Mouse (Mus musculus) lung, adult 2 months (tissue): ENCODE measurements at regions not wholly inside any gene's neighbourhood (a gene's known extent, or its start where the extent isn't known, plus 50 kb on each side); places are given as distances from the start of the nearest gene placed in this dataset.

Source experiments
- DNase-seq: peaks from one replicate; pipeline ENCODE4 v3.0.0; 2022
- H3K4me1 ChIP-seq: fragments of 200-500 bp; 2 replicates; pipeline ENCODE4 v1.6.1; 2011; ENCODE audit warnings: low read length; ENCODE audit not compliant: control insufficient read depth, insufficient read depth
- H3K4me3 ChIP-seq: fragments of 200-500 bp; replicated peaks from 2 replicates; pipeline ENCODE3; 2011; ENCODE audit warnings: low read depth, mild to moderate bottlenecking, control low read depth, low read length; ENCODE audit errors: extremely low read depth
- CTCF ChIP-seq: fragments of 200-500 bp; IDR thresholded peaks from 2 replicates; pipeline ENCODE4 v1.5.1; 2011; ENCODE audit warnings: mild to moderate bottlenecking, low read length, control low read depth; ENCODE audit not compliant: insufficient read depth
- POLR2A ChIP-seq: fragments of 200-500 bp; IDR thresholded peaks from 2 replicates; pipeline ENCODE4 v1.6.1; 2011; ENCODE audit warnings: low read depth, mild to moderate bottlenecking, control low read depth, low read length, borderline replicate concordance; ENCODE audit errors: extremely low read depth
- WGBS: fragments of 180-500 bp; shearing (Covaris S2); methylation state at CpG from one replicate; pipeline ENCODE4 v1.1.7; 2018; 5-methylcytosine and 5-hydroxymethylcytosine counted together

DNA sequence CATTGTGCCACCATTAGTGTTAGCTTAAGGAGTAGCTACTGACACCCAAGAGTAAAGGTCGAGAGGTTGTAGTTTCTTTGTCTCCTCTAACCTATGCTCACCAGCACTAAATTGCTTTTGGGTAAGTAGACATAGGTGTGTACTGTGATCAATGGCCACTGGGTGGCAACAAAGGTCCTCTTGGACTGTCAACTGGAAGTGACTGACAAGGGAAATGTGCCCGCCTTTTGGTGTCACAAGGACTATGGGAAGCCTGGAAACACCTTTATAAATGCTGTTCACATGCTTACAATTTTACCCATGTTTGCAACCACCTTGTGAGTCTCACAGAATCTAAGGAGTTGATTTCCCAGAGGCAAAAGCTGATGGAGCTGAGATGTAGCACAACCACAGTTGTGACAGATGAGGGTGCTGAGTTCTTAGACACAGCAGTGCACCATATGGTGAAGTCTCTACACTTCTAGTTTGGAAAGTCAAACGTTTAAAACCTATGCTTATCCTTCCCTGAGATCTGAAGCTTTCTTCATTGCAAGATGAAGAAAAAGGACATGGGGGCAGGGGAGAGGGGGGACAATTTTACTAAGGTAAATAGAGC lies 303.2 kb upstream of the Camk1g start:
- WGBS, result 22% methylated on average over 3 of the region's 3 CpGs
- H3K4me1 ChIP-seq, result no peaks in the 10 kb centered on the region

DNA sequence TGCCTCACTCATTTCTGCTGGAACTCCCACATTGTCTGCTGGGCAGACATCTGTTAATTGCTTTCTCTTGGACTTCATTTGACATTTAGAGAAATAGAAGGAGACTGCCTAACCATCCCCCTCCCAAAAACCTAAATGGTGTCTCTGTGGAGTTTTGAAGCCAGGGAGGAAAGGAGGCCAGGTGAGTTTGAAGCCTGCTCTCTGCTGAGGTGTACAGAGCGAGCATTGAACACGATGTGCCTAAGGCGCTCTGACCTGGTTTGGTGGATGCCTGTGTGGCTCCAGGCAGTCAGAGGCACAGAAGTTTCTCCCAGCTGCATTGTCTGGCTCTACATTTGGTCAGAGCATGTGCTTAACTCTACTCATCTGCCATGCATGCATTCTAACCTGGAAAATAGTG lies 302.6 kb upstream of the Camk1g start:
- DNase-seq, result no peak
- H3K4me1 ChIP-seq, result no peaks in the 10 kb centered on the region
- WGBS, result 75% methylated on average over 3 of the region's 3 CpGs
- TF ChIP-seq POLR2A, result no peak
- H3K4me3 ChIP-seq, result no peak overlapping the region

More for the DNA sequence above, 303.2 kb upstream of the Camk1g start:
- TF ChIP-seq CTCF (no peak), POLR2A (no peak)
- no peak overlapping the region for H3K4me3 ChIP-seq
- peak; percentile 5 for DNase-seq

DNA sequence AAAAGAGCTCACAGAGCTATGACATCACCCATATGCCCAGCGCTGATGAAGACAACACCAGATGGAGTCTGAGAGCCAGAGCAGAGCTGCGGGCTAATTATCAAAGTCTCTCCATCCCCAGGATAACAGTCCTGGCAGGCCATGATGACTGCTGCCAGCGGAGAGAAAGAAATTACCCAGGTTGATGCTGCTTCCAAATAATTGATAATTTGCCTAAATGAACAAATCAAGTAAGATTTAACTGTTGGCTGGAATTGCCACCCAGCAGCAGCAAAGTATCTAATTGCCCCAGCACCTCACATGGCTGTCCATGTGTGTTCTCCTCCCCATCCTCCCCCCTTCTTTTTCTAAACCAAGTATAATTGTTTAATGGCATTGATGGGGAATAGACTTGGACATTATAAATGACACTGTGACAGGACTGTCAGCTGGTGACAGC lies 301.7 kb upstream of the Camk1g start:
- Histone ChIP-seq H3K4me1 (no peaks in the 10 kb centered on the region), H3K4me3 (no peak overlapping the region)
- no peak for DNase-seq
- TF ChIP-seq POLR2A (no peak), CTCF (no peak)
- 74% methylated on average over 3 of the region's 3 CpGs for WGBS

DNA sequence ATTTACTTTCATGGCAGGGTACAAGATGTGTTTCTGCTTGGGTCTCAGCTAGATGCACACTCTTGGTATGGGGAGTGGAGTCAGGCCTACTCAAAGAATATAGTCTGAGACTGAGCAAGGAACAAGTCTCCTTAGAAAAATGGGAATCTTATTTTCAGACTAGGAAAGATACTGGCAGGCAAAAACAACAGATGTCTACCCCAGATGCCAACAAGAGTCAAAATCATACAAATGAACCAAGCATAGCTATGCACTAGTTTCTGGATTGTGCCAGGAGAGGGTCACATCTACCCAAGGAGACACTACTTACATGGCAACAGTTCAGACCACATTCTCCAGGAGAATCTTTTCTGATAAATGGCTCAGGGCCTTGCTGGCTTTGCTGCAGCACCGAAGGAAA lies 300.9 kb upstream of the Camk1g start:
- TF ChIP-seq CTCF, result no peak
- Histone ChIP-seq H3K4me3 (no peak overlapping the region), H3K4me1 (no peaks in the 10 kb centered on the region)
- 76% methylated on average over 1 of the region's 1 CpGs for WGBS
- no peak for DNase-seq

DNA sequence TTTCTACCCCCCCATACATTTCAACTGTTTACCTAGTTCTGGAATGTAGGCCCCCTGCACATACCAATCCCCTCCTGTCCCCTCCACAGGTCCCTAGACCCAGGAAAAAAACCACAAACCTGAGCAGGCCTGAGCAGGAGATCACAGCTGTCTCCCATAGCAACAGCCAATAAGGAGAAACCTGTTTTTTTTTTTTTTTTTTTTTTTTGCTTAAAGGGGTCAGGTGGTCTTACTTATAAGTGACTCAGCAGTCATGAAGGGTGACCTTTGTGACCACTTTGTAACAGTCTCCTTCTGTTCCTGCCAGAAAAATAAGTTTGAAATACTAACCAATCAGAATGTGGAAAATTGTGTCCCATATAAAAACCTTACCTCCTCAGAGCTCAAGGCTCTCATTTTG lies 299.9 kb upstream of the Camk1g start:
- TF ChIP-seq POLR2A (no peak), CTCF (no peak)
- DNase-seq, result no peak
- Histone ChIP-seq H3K4me3 (no peak overlapping the region), H3K4me1 (no peaks in the 10 kb centered on the region)

DNA sequence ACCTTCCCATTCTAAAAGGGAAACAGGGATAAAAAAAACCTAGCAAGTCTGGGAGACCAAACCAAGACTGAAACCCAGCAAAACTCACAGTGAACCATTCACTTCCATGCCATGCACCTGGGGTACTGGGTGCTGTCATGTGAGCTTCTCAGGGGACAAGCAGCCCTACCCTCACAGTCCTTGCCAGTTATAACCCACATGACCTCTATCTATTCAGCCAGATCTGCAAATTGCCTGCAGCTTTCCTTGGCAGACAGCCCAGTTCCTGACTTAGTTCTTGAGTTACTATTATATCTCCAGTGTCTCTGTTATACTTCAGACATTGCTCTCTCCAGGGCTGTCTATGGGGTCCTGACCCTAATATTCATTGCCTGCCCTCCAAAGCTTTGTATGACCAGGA lies 298.7 kb upstream of the Camk1g start:
- H3K4me1 ChIP-seq, result no peaks in the 10 kb centered on the region
- H3K4me3 ChIP-seq, result no peak overlapping the region
- no peak for DNase-seq
- TF ChIP-seq POLR2A (no peak), CTCF (no peak)

DNA sequence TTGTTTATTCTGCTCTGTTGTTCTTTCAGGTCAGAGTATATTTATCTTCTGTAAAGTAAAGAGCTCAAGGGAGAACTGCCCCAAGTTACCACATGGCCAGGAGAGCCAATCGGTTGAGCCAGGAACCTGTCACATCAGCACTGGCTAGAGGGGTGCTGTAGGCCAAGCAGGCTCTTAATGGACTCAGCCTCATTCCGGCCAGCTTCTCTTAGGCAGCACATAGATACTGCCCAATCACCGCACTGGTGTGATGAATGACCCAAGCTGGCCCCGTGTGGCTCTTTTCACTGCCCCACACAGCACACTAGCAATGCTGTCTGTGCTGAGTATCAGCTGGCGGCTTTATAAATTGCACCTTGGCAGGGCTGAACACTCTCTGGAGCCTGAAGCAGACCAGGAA lies 295.8 kb upstream of the Camk1g start:
- no peaks in the 10 kb centered on the region for H3K4me1 ChIP-seq
- DNase-seq, result no peak
- 48% methylated on average over 5 of the region's 5 CpGs for WGBS
- TF ChIP-seq CTCF, result no peak
- no peak for TF ChIP-seq POLR2A
- H3K4me3 ChIP-seq, result no peak overlapping the region

DNA sequence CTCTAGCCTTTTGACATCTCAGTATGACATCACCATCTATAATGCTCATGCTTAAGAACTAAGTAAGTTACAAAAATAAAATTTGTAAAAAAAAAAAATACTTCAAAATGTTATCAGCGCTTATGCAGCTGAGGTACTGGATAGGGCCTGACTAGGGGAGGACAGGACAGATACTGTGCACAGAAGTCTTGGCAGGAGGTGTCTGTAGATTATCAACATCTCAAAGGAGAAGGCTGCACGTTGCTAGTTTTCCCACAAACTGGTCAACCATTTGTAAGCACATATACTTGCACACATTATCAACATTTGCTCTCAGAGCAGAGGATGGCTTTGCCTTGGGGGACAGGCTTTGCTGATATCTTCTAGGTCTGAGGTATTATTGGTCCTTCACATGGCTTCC lies 294.5 kb upstream of the Camk1g start:
- WGBS, result 81% methylated on average over 2 of the region's 2 CpGs
- Histone ChIP-seq H3K4me1 (no peaks in the 10 kb centered on the region), H3K4me3 (no peak overlapping the region)
- no peak for DNase-seq
- TF ChIP-seq CTCF (no peak), POLR2A (no peak)

DNA sequence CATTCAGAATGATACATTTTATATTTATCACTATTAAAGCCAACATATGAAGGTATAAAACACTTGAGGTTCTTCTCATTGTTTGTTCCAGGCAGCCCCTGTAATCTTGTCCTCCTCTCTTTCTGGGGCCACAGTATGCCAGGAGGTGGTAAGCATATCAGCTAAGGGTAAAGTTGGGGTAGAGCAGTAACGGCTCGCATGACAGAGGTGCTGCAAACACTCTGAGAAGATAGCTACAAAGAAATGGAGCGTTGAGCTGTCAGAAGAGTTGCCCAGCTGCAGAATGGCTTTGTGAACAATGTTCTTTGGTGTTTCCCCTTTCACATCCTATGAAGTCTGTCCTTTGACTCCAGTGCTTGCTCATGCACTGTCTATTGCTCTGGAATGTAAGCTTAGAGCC lies 293.5 kb upstream of the Camk1g start:
- Histone ChIP-seq H3K4me1 (no peaks in the 10 kb centered on the region), H3K4me3 (no peak overlapping the region)
- TF ChIP-seq CTCF (no peak), POLR2A (no peak)
- DNase-seq, result no peak
- WGBS, result 77% methylated on average over 3 of the region's 3 CpGs

DNA sequence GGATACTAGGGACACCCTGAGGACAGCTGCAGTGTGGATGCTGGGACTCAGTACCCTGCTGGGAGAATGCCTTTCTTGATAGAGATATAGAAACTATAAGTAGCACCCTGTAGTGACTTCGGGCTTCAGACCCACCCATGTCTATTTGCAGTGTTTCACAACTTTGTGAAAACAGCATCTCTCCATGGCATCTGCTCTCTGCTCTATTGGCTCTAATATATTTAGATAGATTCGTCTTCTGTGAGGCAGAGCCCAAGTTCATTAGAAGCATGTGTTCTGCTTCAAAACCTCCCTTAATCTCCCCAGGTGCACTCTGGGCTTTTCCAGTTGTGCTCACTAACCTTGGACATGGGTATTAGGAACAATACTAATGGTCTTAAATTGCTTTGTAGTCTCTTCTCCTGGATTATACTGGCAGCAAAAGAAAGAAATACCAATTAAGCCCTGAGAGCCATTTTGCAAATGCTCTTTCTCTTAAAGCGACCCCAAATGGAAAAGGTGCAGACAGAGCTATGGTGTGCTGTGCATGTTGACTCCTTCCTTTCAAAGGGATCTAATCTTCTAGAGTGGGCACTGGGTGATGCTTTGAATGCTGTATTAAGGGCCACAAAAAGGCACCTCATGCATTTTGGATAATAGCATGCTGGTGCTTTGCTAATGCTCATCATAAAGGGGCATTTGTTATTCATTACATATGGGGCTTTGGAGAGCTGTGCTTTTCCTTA lies 292.2 kb upstream of the Camk1g start:
- DNase-seq, result no peak
- TF ChIP-seq POLR2A (no peak), CTCF (no peak)
- Histone ChIP-seq H3K4me3 (no peak overlapping the region), H3K4me1 (no peaks in the 10 kb centered on the region)
- WGBS, result 68% methylated on average over 3 of the region's 3 CpGs

DNA sequence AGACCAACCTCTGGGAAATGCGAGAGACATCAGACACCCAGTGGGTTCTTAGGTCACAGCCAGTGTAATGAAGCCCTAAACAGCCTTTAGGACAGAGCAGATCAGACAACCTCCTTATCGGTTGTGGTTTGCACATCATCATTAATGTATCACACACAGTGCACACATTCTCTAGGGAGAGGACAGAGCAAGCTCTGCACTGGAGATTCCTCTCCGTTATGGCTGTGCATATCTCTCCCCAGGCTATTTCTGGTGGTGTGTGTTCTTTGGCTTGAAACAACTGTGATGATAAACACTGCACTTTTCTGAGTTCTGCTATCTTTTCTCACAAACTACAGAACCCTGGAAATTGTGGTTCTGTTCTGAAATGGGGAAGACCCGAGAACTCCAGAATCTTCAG lies 291.3 kb upstream of the Camk1g start:
- no peaks in the 10 kb centered on the region for H3K4me1 ChIP-seq
- no peak for TF ChIP-seq CTCF
- no peak for TF ChIP-seq POLR2A
- WGBS, result 68% methylated on average over 4 of the region's 4 CpGs
- H3K4me3 ChIP-seq, result no peak overlapping the region
- DNase-seq, result no peak
